Comparison of ENCODE assay signal across 9 mouse cellular contexts in the genomic region with DNA sequence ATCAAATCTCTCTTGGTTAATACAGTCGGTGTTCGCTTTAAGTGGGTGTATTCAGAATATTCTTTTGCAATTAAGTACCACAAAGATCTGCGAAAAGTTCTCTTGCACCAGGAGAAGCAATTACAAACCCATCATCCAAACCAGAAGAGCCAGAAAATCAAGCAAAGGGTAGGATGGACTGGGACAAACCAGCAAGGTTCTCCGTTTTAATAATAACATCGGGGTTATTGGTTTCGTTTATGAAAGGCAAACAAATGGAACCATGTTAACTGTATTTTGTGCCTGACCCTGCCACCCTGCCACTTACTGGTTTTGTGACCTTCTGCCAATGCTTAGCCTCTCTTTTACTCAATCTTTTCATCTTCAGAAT. TPM values are rescaled to one million over a fixed set of nuclear protein-coding genes. Genes with fewer than 3 reads are reported as not detected.
DNase-seq lines count a peak whose midpoint lies in the region; ATAC-seq and TF ChIP-seq lines count a peak whose summit lies in the region.
"Had no signal": no experiment of that assay in that cellular context is flagged by ENCODE, and none has a peak within 500 bp of the region (broad histone marks: within the 10 kb centered on the region; RNA-seq: fewer than 3 reads in every experiment).

No protein-coding gene starts in this region.

- no peaks in the 10 kb centered on the region for H3K36me3 ChIP-seq in heart, postnatal 0 days (replicated peaks; ENCODE audit: control insufficient read depth, insufficient read depth, low read length)
- no peaks in the 10 kb centered on the region for H3K36me3 ChIP-seq in embryonic facial prominence, embryonic 11.5 days (replicated peaks; ENCODE audit: control insufficient read depth, insufficient read depth, low read depth, low read length)
- H3K36me3 ChIP-seq in hindbrain, embryonic 13.5 days: no peaks in the 10 kb centered on the region
- no peaks in the 10 kb centered on the region for H3K36me3 ChIP-seq in midbrain, embryonic 12.5 days

- intact Hi-C loops in heart, postnatal 14 days (cut with DNase I): loop anchor here (10.0 kb wide), 1 partner anchor 307 kb away; no protein-coding TSS in a partner anchor

- H3K27ac ChIP-seq in heart, postnatal 0 days (ENCODE audit: low read depth): no peak overlapping the region
- no peak overlapping the region for H3K27ac ChIP-seq in embryonic facial prominence, embryonic 11.5 days (replicated peaks; ENCODE audit: low read depth, low read length)
- H3K27ac ChIP-seq in hindbrain, embryonic 13.5 days: peak overlapping the region; percentile 76
- H3K27ac ChIP-seq in midbrain, embryonic 12.5 days (replicated peaks): no peak overlapping the region
- H3K27ac ChIP-seq: gastrocnemius, adult 2 months had no signal

- peaks cover 28% of the 10 kb centered on the region; the same call in 1 of the 2 replicates for H3K27me3 ChIP-seq in heart, postnatal 0 days (ENCODE audit: control insufficient read depth, insufficient read depth, low read length)
- peaks cover 14% of the 10 kb centered on the region for H3K27me3 ChIP-seq in embryonic facial prominence, embryonic 11.5 days (ENCODE audit: control insufficient read depth, insufficient read depth, low read length)
- H3K27me3 ChIP-seq in hindbrain, embryonic 13.5 days: peaks cover 34% of the 10 kb centered on the region
- peaks cover 86% of the 10 kb centered on the region for H3K27me3 ChIP-seq in midbrain, embryonic 12.5 days

- no peak for TF ChIP-seq CTCF in heart, postnatal 0 days (IDR thresholded peaks at IDR 0.05; ENCODE audit: low read depth)

- H3K4me1 ChIP-seq in heart, postnatal 0 days (ENCODE audit: control insufficient read depth, insufficient read depth): peaks cover 8% of the 10 kb centered on the region; the same call in 1 of the 2 replicates
- peaks cover 3% of the 10 kb centered on the region; the same call in 1 of the 2 replicates for H3K4me1 ChIP-seq in embryonic facial prominence, embryonic 11.5 days (ENCODE audit: control insufficient read depth, insufficient read depth, low read length)
- peaks cover 24% of the 10 kb centered on the region for H3K4me1 ChIP-seq in hindbrain, embryonic 13.5 days (replicated peaks)
- peaks cover 25% of the 10 kb centered on the region for H3K4me1 ChIP-seq in midbrain, embryonic 12.5 days

- no peak for ATAC-seq in heart, postnatal 0 days (ENCODE audit: insufficient read depth, low read depth)
- ATAC-seq in embryonic facial prominence, embryonic 11.5 days (replicated peaks; ENCODE audit: insufficient number of reproducible peaks, low FRiP score, low TSS enrichment, low read depth): no peak
- no peak for ATAC-seq in hindbrain, embryonic 13.5 days (ENCODE audit: low FRiP score)
- ATAC-seq in midbrain, embryonic 12.5 days (ENCODE audit: low FRiP score, low read depth): no peak

- peak overlapping the region; percentile 85 for H3K4me2 ChIP-seq in heart, postnatal 0 days (ENCODE audit: low read depth, low read length)
- no peak overlapping the region for H3K4me2 ChIP-seq in embryonic facial prominence, embryonic 11.5 days (ENCODE audit: low read depth, low read length)
- peak overlapping the region; percentile 93 for H3K4me2 ChIP-seq in hindbrain, embryonic 13.5 days
- H3K4me2 ChIP-seq in midbrain, embryonic 12.5 days (replicated peaks): peak overlapping the region; percentile 97

- no peak for TF ChIP-seq EP300 in heart, postnatal 0 days (IDR thresholded peaks at IDR 0.05; ENCODE audit: low read depth)

- 23% methylated on average over 6 of the region's 6 CpGs for WGBS in heart, postnatal 0 days
- WGBS in embryonic facial prominence, embryonic 11.5 days: 8% methylated on average over 6 of the region's 6 CpGs
- WGBS in hindbrain, embryonic 13.5 days: 9% methylated on average over 6 of the region's 6 CpGs
- WGBS in midbrain, embryonic 12.5 days: 9% methylated on average over 6 of the region's 6 CpGs

- H3K9me3 ChIP-seq in heart, postnatal 0 days (replicated peaks; ENCODE audit: control insufficient read depth, low read length): no peaks in the 10 kb centered on the region
- H3K9me3 ChIP-seq in embryonic facial prominence, embryonic 11.5 days (replicated peaks; ENCODE audit: control insufficient read depth, low read length): no peaks in the 10 kb centered on the region
- H3K9me3 ChIP-seq in hindbrain, embryonic 13.5 days: no peaks in the 10 kb centered on the region
- H3K9me3 ChIP-seq in midbrain, embryonic 12.5 days: no peaks in the 10 kb centered on the region

- DNase-seq in heart, postnatal 0 days (ENCODE audit: low spot score): no peak
- DNase-seq in heart, postnatal 14 days: no peak
- no peak for DNase-seq in embryonic facial prominence, embryonic 11.5 days (ENCODE audit: low spot score)
- no peak for DNase-seq in gastrocnemius, postnatal 10 days
- DNase-seq in frontal cortex, postnatal 25 days (ENCODE audit: low spot score in 2 of 2): no peak
- no peak for DNase-seq in embryo, embryonic 11 days
- DNase-seq: gastrocnemius, adult 2 months had no signal

- peak overlapping the region; percentile 53; the same call in 1 of the 2 replicates for H3K4me3 ChIP-seq in heart, postnatal 0 days (ENCODE audit: low read depth, low read length)
- peak overlapping the region; percentile 60; the same call in 1 of the 2 replicates for H3K4me3 ChIP-seq in embryonic facial prominence, embryonic 11.5 days (ENCODE audit: low read depth, low read length)
- H3K4me3 ChIP-seq in hindbrain, embryonic 13.5 days: peak overlapping the region; percentile 69
- peak overlapping the region; percentile 56; the same call in 1 of the 2 replicates for H3K4me3 ChIP-seq in midbrain, embryonic 12.5 days

- no peak overlapping the region for H3K9ac ChIP-seq in heart, postnatal 0 days (replicated peaks; ENCODE audit: low read depth, low read length)
- no peak overlapping the region for H3K9ac ChIP-seq in embryonic facial prominence, embryonic 11.5 days (replicated peaks; ENCODE audit: low read length)
- H3K9ac ChIP-seq in hindbrain, embryonic 13.5 days: no peak overlapping the region
- no peak overlapping the region for H3K9ac ChIP-seq in midbrain, embryonic 12.5 days (replicated peaks)

RNA-seq across cellular contexts. Expression of gene Nebl, which starts 0.6 kb away (rescaled TPM):
- 184 and 201 TPM in 2 replicates for total RNA-seq in heart, postnatal 0 days (2014; rRNA removed; ENCODE audit: low replicate concordance)
- polyA plus RNA-seq in heart, postnatal 0 days (2015; fragmentation: Nextera tagmentation; extraction: Ambion mirVana): 292 and 296 TPM in 2 replicates
- 100 to 1,000 TPM; 481 to 506 TPM for total RNA-seq in heart, postnatal 14 days (2021)
- 8.6 and 8.9 TPM in 2 replicates for polyA plus RNA-seq in embryonic facial prominence, embryonic 11.5 days (2014; fragmentation: Nextera tagmentation; extraction: Ambion mirVana)
- polyA plus RNA-seq in hindbrain, embryonic 13.5 days (2015; fragmentation: Nextera tagmentation; extraction: Ambion mirVana): 8.9 TPM in 2 replicates
- polyA plus RNA-seq in midbrain, embryonic 12.5 days (2016; fragmentation: Nextera tagmentation; extraction: Ambion mirVana): 4.5 and 5.8 TPM in 2 replicates
- total RNA-seq in gastrocnemius, postnatal 10 days (2021): 1 to 10 TPM; 1.0 to 1.1 TPM

Comparison
In these comparisons a context has a peak if more than half of its experiments do, and no peak if none do; other contexts are left out.
1. RNA of gene Nebl, which starts 0.6 kb away (polyA plus RNA-seq): 292 to 296 TPM in heart, postnatal 0 days; 8.6 to 8.9 TPM in embryonic facial prominence, embryonic 11.5 days, 8.9 TPM in hindbrain, embryonic 13.5 days and 4.5 to 5.8 TPM in midbrain, embryonic 12.5 days; every median in the first group is over 10 times any median in the second.
2. Peak in every context shown above with its lines, with median percentiles within 50 percentile points of each other: H3K4me3 ChIP-seq.